Mouse (Mus musculus): ENCODE measurements around the gene Gm28845. TPM values are rescaled to one million over a fixed set of nuclear protein-coding genes. Genes with fewer than 3 reads are reported as not detected.

Gene Gm28845
- polyA plus RNA-seq (2014; fragmentation: Nextera tagmentation; extraction: Ambion mirVana), result not detected in 2 replicates

DNA sequence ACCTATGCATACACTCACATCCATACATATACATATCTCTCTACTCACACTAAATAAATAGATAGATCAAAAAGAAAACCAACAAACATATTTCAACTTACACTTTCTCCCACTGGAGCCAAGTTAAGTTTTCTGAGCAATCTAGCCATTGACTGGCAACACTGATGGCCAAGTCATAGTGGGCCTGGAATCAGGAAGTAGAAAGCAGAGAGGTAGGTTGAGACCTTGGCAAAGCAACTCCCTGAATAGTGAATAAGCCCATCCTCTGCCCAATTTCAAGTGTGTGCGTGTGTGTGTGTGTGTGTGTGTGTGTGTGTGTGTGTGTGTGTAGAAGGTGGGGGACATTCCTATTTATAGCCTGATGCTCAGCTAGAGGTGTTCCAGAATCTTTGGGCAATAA lies at the start of gene Gm28845:
Gm28845 (minus strand) TSS at position 121 of the 400 bp plus-strand sequence.
- no peaks in the 10 kb centered on the region for H3K36me3 ChIP-seq (ENCODE audit: control insufficient read depth, insufficient read depth, low read length)
- no peak for DNase-seq (ENCODE audit: low spot score)
- no peak within 1 kb of the TSS for H3K4me3 ChIP-seq (ENCODE audit: low read depth, low read length)
- ATAC-seq (replicated peaks; ENCODE audit: low FRiP score), result no peak
- no peak within 1 kb of the TSS for H3K4me2 ChIP-seq (ENCODE audit: low read depth, low read length, severe bottlenecking)
- H3K9me3 ChIP-seq (ENCODE audit: control insufficient read depth, low read length), result no peaks in the 10 kb centered on the region
- H3K4me1 ChIP-seq (replicated peaks; ENCODE audit: control insufficient read depth, insufficient read depth, low read length), result no peaks in the 10 kb centered on the region
- H3K27me3 ChIP-seq (ENCODE audit: control insufficient read depth, insufficient read depth, low read length), result no peaks in the 10 kb centered on the region
- H3K27ac ChIP-seq (ENCODE audit: low read depth, low read length), result no peak within 1 kb of the TSS
- 91% methylated on average over 1 of the region's 1 CpGs for WGBS
- H3K9ac ChIP-seq (ENCODE audit: low read length), result no peak within 1 kb of the TSS

DNA sequence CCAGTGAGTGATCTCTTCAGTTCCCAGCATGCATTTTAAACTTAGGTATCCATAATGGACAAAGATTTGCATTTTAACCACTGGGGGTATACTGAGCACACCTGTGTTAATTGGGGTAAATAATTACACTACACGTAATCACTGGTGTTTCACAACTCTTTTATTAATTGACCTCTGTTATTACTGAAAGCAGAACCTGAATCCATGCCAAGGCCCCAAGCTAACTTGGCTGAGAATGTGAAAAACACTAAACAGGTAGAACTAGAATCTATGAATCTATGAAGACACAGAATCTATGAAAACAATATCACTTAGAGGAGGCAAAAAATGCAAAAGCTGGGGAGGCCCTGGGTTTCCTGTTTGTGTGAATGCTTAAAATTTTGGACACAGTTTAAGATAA lies 48.1 kb upstream of the Gm28845 start:
- no peak overlapping the region for H3K4me2 ChIP-seq (ENCODE audit: low read depth, low read length, severe bottlenecking)
- peaks cover 25% of the 10 kb centered on the region for H3K36me3 ChIP-seq (ENCODE audit: control insufficient read depth, insufficient read depth, low read length)
- no peak overlapping the region for H3K9ac ChIP-seq (ENCODE audit: low read length)
- H3K4me3 ChIP-seq (ENCODE audit: low read depth, low read length), result no peak overlapping the region
- ATAC-seq (replicated peaks; ENCODE audit: low FRiP score) (no peak), DNase-seq (ENCODE audit: low spot score) (no peak)
- H3K27ac ChIP-seq (ENCODE audit: low read depth, low read length), result no peak overlapping the region
- 94% methylated on average over 1 of the region's 1 CpGs for WGBS
- no peaks in the 10 kb centered on the region for H3K4me1 ChIP-seq (replicated peaks; ENCODE audit: control insufficient read depth, insufficient read depth, low read length)
- no peaks in the 10 kb centered on the region for H3K27me3 ChIP-seq (ENCODE audit: control insufficient read depth, insufficient read depth, low read length)
- H3K9me3 ChIP-seq (ENCODE audit: control insufficient read depth, low read length), result no peaks in the 10 kb centered on the region

DNA sequence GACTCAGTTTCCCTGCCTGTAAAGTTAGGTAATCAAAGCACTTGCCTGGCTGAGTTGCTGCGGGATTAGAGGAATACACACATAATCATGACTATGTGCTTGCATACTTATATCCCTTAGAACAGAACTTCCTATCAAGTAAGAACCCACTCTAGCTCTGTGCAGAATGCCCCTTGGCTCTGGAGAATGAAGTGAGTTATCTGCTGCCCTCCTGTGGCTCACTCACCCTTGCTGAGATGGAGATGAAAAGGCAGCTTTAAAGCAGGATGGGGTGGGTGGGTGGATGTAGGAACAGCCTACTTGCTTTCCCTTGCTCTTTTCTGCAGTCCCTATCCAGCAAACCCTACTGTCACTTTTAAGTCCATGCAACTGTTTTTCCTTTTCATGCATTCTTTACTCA lies 42.9 kb upstream of the Gm28845 start:
- Histone ChIP-seq H3K36me3 (ENCODE audit: control insufficient read depth, insufficient read depth, low read length) (peaks cover 41% of the 10 kb centered on the region), H3K4me2 (ENCODE audit: low read depth, low read length, severe bottlenecking) (no peak overlapping the region), H3K4me3 (ENCODE audit: low read depth, low read length) (no peak overlapping the region), H3K4me1 (replicated peaks; ENCODE audit: control insufficient read depth, insufficient read depth, low read length) (no peaks in the 10 kb centered on the region), H3K9me3 (ENCODE audit: control insufficient read depth, low read length) (no peaks in the 10 kb centered on the region), H3K27me3 (ENCODE audit: control insufficient read depth, insufficient read depth, low read length) (no peaks in the 10 kb centered on the region), H3K27ac (ENCODE audit: low read depth, low read length) (no peak overlapping the region), H3K9ac (ENCODE audit: low read length) (no peak overlapping the region)
- DNase-seq (ENCODE audit: low spot score), result no peak
- 94% methylated on average over 1 of the region's 1 CpGs for WGBS
- ATAC-seq (replicated peaks; ENCODE audit: low FRiP score), result no peak

DNA sequence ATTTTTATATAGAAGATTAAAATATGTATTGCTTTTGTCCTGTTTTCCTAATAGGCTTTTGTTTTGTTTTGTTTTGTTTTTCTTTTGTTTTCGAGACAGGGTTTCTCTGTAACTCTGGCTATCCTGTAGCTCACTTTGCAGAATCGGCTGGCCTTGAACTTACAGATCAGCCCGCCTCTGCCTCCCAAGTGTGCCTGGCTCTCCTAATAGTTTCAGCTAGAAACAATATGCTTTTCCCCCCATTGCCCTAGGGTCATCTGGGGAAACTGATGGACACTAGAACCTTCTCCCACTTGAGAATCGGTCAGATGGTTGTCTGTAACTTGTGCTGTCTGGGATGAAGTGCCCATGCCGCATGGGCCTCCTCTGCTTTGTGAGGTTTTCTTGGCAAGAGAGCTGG lies 36.8 kb upstream of the Gm28845 start:
- Histone ChIP-seq H3K4me2 (ENCODE audit: low read depth, low read length, severe bottlenecking) (no peak overlapping the region), H3K4me1 (replicated peaks; ENCODE audit: control insufficient read depth, insufficient read depth, low read length) (no peaks in the 10 kb centered on the region), H3K27me3 (ENCODE audit: control insufficient read depth, insufficient read depth, low read length) (no peaks in the 10 kb centered on the region), H3K9me3 (ENCODE audit: control insufficient read depth, low read length) (no peaks in the 10 kb centered on the region), H3K36me3 (ENCODE audit: control insufficient read depth, insufficient read depth, low read length) (peaks cover 16% of the 10 kb centered on the region), H3K4me3 (ENCODE audit: low read depth, low read length) (no peak overlapping the region), H3K9ac (ENCODE audit: low read length) (no peak overlapping the region), H3K27ac (ENCODE audit: low read depth, low read length) (no peak overlapping the region)
- ATAC-seq (replicated peaks; ENCODE audit: low FRiP score) (no peak), DNase-seq (ENCODE audit: low spot score) (no peak)
- WGBS, result 93% methylated on average over 5 of the region's 5 CpGs

DNA sequence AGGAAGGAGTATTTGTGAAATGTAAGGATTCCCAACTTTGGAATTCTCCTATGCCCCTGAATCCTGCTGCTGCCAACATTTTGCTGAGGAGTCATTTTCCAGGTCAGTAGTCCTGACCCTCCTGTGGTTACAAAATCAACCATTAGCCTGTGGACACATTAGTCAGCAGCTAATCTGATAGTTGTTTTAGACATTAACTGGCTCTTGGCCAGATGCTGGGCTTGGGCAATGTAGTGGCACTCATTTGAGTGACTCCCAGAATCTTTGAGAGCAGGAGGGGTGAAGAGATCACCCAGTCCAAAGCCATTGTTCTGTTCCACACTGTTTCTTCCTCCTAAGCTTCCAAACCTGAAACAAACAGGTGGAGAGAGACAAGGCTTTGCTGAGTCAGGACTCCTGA lies 35.5 kb upstream of the Gm28845 start:
- Histone ChIP-seq H3K27ac (ENCODE audit: low read depth, low read length) (no peak overlapping the region), H3K9ac (ENCODE audit: low read length) (no peak overlapping the region), H3K4me1 (replicated peaks; ENCODE audit: control insufficient read depth, insufficient read depth, low read length) (no peaks in the 10 kb centered on the region), H3K36me3 (ENCODE audit: control insufficient read depth, insufficient read depth, low read length) (peaks cover 7% of the 10 kb centered on the region; the same call in 1 of the 2 replicates), H3K9me3 (ENCODE audit: control insufficient read depth, low read length) (no peaks in the 10 kb centered on the region), H3K4me3 (ENCODE audit: low read depth, low read length) (no peak overlapping the region), H3K27me3 (ENCODE audit: control insufficient read depth, insufficient read depth, low read length) (no peaks in the 10 kb centered on the region), H3K4me2 (ENCODE audit: low read depth, low read length, severe bottlenecking) (no peak overlapping the region)
- DNase-seq (ENCODE audit: low spot score) (no peak), ATAC-seq (replicated peaks; ENCODE audit: low FRiP score) (no peak)

DNA sequence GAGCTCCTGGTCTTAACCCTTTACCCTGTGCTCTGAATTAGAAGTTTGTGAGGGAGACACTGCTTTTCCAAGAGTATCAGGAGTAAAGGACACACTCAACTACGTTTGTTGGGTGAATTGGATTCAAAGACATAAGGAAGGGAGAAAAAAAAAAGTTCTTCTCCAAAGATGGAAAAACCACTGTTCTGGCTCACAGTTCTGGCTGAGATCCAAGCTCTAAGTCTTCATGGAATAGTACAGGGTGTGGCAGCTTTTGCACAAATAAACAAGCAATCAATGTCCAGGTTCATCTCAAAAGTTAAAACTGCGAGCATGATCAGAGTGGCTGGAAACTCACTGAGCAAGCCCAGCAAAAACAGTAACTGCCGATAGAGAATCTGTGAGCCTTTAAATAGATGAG lies 28.6 kb upstream of the Gm28845 start:
- no peaks in the 10 kb centered on the region for H3K36me3 ChIP-seq (ENCODE audit: control insufficient read depth, insufficient read depth, low read length)
- WGBS, result 90% methylated on average over 3 of the region's 3 CpGs
- H3K4me3 ChIP-seq (ENCODE audit: low read depth, low read length), result no peak overlapping the region
- no peak for DNase-seq (ENCODE audit: low spot score)
- no peak overlapping the region for H3K27ac ChIP-seq (ENCODE audit: low read depth, low read length)
- no peak overlapping the region for H3K9ac ChIP-seq (ENCODE audit: low read length)
- no peaks in the 10 kb centered on the region for H3K4me1 ChIP-seq (replicated peaks; ENCODE audit: control insufficient read depth, insufficient read depth, low read length)
- no peaks in the 10 kb centered on the region for H3K27me3 ChIP-seq (ENCODE audit: control insufficient read depth, insufficient read depth, low read length)
- H3K9me3 ChIP-seq (ENCODE audit: control insufficient read depth, low read length), result no peaks in the 10 kb centered on the region
- H3K4me2 ChIP-seq (ENCODE audit: low read depth, low read length, severe bottlenecking), result no peak overlapping the region
- no peak for ATAC-seq (replicated peaks; ENCODE audit: low FRiP score)

DNA sequence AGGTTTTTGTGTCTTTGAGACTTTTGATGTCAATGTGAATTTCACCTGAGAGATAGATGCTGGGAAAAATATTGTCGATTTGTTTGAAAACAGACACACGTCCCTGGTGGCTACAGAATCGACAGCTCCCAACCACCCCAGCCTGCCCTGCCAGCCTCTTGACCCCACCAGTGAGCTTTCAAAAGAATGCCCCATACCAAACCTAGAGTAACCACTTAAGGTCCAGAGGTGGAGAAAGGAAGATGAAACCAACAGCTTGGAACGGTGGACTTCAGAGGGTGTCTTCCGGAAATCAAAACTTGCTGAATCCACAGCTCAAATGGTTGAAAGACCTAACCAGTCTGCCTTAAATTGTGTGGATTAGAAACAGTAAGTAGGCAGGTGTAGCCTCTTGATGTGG lies 28.0 kb upstream of the Gm28845 start:
- H3K4me3 ChIP-seq (ENCODE audit: low read depth, low read length), result no peak overlapping the region
- H3K27ac ChIP-seq (ENCODE audit: low read depth, low read length), result no peak overlapping the region
- no peaks in the 10 kb centered on the region for H3K4me1 ChIP-seq (replicated peaks; ENCODE audit: control insufficient read depth, insufficient read depth, low read length)
- 96% methylated on average over 5 of the region's 5 CpGs for WGBS
- no peaks in the 10 kb centered on the region for H3K9me3 ChIP-seq (ENCODE audit: control insufficient read depth, low read length)
- H3K9ac ChIP-seq (ENCODE audit: low read length), result no peak overlapping the region
- no peaks in the 10 kb centered on the region for H3K36me3 ChIP-seq (ENCODE audit: control insufficient read depth, insufficient read depth, low read length)
- DNase-seq (ENCODE audit: low spot score), result no peak
- no peak overlapping the region for H3K4me2 ChIP-seq (ENCODE audit: low read depth, low read length, severe bottlenecking)
- ATAC-seq (replicated peaks; ENCODE audit: low FRiP score), result no peak
- H3K27me3 ChIP-seq (ENCODE audit: control insufficient read depth, insufficient read depth, low read length), result no peaks in the 10 kb centered on the region

DNA sequence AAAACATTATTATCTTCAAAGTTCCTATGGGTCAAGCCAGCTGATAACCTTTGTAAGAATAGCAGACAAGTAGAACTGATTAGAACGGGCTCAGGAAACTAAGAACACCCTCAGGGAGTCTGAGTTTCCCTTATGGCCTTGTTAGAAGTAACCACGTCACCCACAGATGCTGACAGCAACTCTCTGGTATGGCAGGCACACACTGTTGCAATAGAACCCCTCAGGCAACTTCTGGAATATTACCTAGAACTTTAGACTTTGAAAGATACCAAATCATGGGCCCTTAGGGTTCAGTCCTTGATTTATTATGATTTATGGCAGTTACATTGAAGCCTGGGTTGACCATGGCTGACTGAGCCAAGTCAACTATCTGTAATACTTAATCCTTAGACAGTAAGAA lies 27.2 kb upstream of the Gm28845 start:
- no peak for DNase-seq (ENCODE audit: low spot score)
- 67% methylated on average over 2 of the region's 2 CpGs for WGBS
- H3K4me1 ChIP-seq (replicated peaks; ENCODE audit: control insufficient read depth, insufficient read depth, low read length), result no peaks in the 10 kb centered on the region
- H3K27me3 ChIP-seq (ENCODE audit: control insufficient read depth, insufficient read depth, low read length), result no peaks in the 10 kb centered on the region
- no peak overlapping the region for H3K9ac ChIP-seq (ENCODE audit: low read length)
- no peak overlapping the region for H3K4me2 ChIP-seq (ENCODE audit: low read depth, low read length, severe bottlenecking)
- H3K4me3 ChIP-seq (ENCODE audit: low read depth, low read length), result no peak overlapping the region
- no peak for ATAC-seq (replicated peaks; ENCODE audit: low FRiP score)
- H3K9me3 ChIP-seq (ENCODE audit: control insufficient read depth, low read length), result no peaks in the 10 kb centered on the region
- H3K36me3 ChIP-seq (ENCODE audit: control insufficient read depth, insufficient read depth, low read length), result no peaks in the 10 kb centered on the region
- H3K27ac ChIP-seq (ENCODE audit: low read depth, low read length), result no peak overlapping the region

DNA sequence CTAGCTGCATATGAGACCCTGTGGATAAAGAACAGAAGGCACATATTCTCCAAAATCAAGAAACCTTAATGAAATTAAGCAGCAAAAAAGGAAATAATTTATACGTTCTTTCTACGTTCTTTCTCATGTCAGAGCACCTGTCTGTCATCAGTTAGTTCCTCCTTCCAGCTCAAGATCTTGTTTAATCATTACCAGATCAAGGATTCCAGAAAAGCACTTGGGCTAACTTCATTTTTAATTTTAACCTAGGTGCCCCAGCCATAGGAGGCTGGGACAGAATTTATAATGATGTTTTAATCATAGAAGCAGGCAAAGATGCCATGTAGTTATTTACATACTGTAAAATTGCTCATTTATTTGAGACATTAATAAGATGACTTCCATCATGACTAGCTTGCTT lies 25.4 kb upstream of the Gm28845 start:
- ATAC-seq (replicated peaks; ENCODE audit: low FRiP score) (no peak), DNase-seq (ENCODE audit: low spot score) (no peak)
- Histone ChIP-seq H3K27me3 (ENCODE audit: control insufficient read depth, insufficient read depth, low read length) (no peaks in the 10 kb centered on the region), H3K4me2 (ENCODE audit: low read depth, low read length, severe bottlenecking) (no peak overlapping the region), H3K27ac (ENCODE audit: low read depth, low read length) (no peak overlapping the region), H3K4me3 (ENCODE audit: low read depth, low read length) (no peak overlapping the region), H3K36me3 (ENCODE audit: control insufficient read depth, insufficient read depth, low read length) (no peaks in the 10 kb centered on the region), H3K4me1 (replicated peaks; ENCODE audit: control insufficient read depth, insufficient read depth, low read length) (no peaks in the 10 kb centered on the region), H3K9me3 (ENCODE audit: control insufficient read depth, low read length) (no peaks in the 10 kb centered on the region), H3K9ac (ENCODE audit: low read length) (no peak overlapping the region)
- WGBS, result 85% methylated on average over 2 of the region's 2 CpGs

Data from forebrain, embryonic 11.5 days (tissue).